Mouse (Mus musculus) layer of hippocampus, adult 2 months (tissue): ENCODE measurements around the gene Cgn. TPM values are rescaled to one million over a fixed set of nuclear protein-coding genes. Genes with fewer than 3 reads are reported as not detected.

ENCODE experiments used
- total RNA-seq, 2 experiments: library from RNA; stranded (reverse); gene quantifications; 2 replicates each; pipeline ENCODE4 v1.2.3; 2021

Cgn gene
- total RNA-seq, 2 experiments from 2014 or later = 3.7 TPM

Other genes with a start within 250 kb of the Cgn start
- gene Snx27, start 203.8 kb downstream of the Cgn start, total RNA-seq = 100 to 1,000 TPM; 102 to 108 TPM
- not detected for gene Gm10972, start 143.4 kb downstream of the Cgn start, total RNA-seq
- gene Tuft1, start 127.6 kb downstream of the Cgn start, total RNA-seq = 1 to 10 TPM; 2.4 to 2.8 TPM
- gene Selenbp2, start 92.9 kb downstream of the Cgn start, total RNA-seq = 1 to 10 TPM; 2.1 to 2.2 TPM
- 10 to 100 TPM; 61.3 to 64.6 TPM for gene Pogz, start 51.1 kb upstream of the Cgn start, total RNA-seq
- gene Psmb4, start 100.5 kb upstream of the Cgn start, total RNA-seq = 100 to 1,000 TPM; 272 to 281 TPM
- 10 to 100 TPM; 10.3 to 10.5 TPM for gene Selenbp1, start 146.6 kb upstream of the Cgn start, total RNA-seq
- gene Rfx5, start 167.6 kb upstream of the Cgn start, total RNA-seq = 10 to 100 TPM; 23.9 to 24.6 TPM
- 10 to 100 TPM; 58.7 to 64.4 TPM for gene Pi4kb, start 188.2 kb upstream of the Cgn start, total RNA-seq
- gene Zfp687, start 229.0 kb upstream of the Cgn start, total RNA-seq = 10 to 100 TPM; 26.2 to 26.6 TPM